Mouse (Mus musculus): Measurements from ENCODE around the gene Fam166a. TPM values are rescaled to one million over a fixed set of nuclear protein-coding genes. Genes with fewer than 3 reads are reported as not detected.

Fam166a gene
- polyA plus RNA-seq, 1 experiment: 0.14 TPM

GRCm38 (mm10) chr2:25264286-25264660 lies 45.7 kb downstream of the Fam166a start:
- no peak for TF ChIP-seq CTCF (IDR thresholded peaks at IDR 0.05; ENCODE audit: borderline replicate concordance, extremely low read depth, insufficient read depth, insufficient read length)
- TF ChIP-seq POLR2A (IDR thresholded peaks at IDR 0.05; ENCODE audit: borderline replicate concordance, extremely low read depth, insufficient read depth, insufficient read length, poor library complexity, severe bottlenecking): no peak
- DNase-seq (ENCODE audit: low read depth): no peak

- no peak for DNase-seq (ENCODE audit: low read depth)
- TF ChIP-seq CTCF (IDR thresholded peaks at IDR 0.05; ENCODE audit: borderline replicate concordance, extremely low read depth, insufficient read depth, insufficient read length): no peak
- TF ChIP-seq POLR2A (IDR thresholded peaks at IDR 0.05; ENCODE audit: borderline replicate concordance, extremely low read depth, insufficient read depth, insufficient read length, poor library complexity, severe bottlenecking): no peak
These were observed 46.3 kb downstream of the Fam166a start for GRCm38 (mm10) chr2:25264851-25265250.

- peak; percentile 50 for DNase-seq (ENCODE audit: low read depth)
- TF ChIP-seq CTCF (IDR thresholded peaks at IDR 0.05; ENCODE audit: borderline replicate concordance, extremely low read depth, insufficient read depth, insufficient read length) (no peak), POLR2A (IDR thresholded peaks at IDR 0.05; ENCODE audit: borderline replicate concordance, extremely low read depth, insufficient read depth, insufficient read length, poor library complexity, severe bottlenecking) (no peak)
These were observed 47.5 kb downstream of the Fam166a start for GRCm38 (mm10) chr2:25265897-25266656.

GRCm38 (mm10) chr2:25266720-25267119 lies 48.2 kb downstream of the Fam166a start:
- DNase-seq (ENCODE audit: low read depth): peak; percentile 29
- TF ChIP-seq POLR2A (IDR thresholded peaks at IDR 0.05; ENCODE audit: borderline replicate concordance, extremely low read depth, insufficient read depth, insufficient read length, poor library complexity, severe bottlenecking) (no peak), CTCF (IDR thresholded peaks at IDR 0.05; ENCODE audit: borderline replicate concordance, extremely low read depth, insufficient read depth, insufficient read length) (no peak)

DNA sequence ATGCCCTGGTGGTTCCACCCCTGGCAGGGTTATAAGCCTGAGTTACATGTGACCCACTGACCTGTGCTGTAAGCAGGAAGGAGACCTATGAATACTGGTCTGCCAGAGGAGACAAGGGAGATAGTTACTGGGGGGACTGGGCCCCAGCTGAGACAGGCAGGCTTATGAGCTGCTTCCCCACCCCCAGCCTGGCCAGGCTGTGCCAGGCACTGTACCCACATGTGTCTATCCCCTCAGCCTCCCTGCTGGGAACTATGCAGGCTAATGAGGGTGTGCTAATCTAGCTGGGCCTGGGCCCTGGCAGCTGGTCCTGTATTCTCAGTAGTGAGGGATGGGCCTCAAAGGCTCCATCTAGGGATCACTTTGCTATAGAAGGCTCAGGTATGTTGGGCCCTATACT lies 48.7 kb downstream of the Fam166a start:
- TF ChIP-seq POLR2A (IDR thresholded peaks at IDR 0.05; ENCODE audit: borderline replicate concordance, extremely low read depth, insufficient read depth, insufficient read length, poor library complexity, severe bottlenecking) (no peak), CTCF (IDR thresholded peaks at IDR 0.05; ENCODE audit: borderline replicate concordance, extremely low read depth, insufficient read depth, insufficient read length) (no peak)
- peak; percentile 61 for DNase-seq (ENCODE audit: low read depth)

DNA sequence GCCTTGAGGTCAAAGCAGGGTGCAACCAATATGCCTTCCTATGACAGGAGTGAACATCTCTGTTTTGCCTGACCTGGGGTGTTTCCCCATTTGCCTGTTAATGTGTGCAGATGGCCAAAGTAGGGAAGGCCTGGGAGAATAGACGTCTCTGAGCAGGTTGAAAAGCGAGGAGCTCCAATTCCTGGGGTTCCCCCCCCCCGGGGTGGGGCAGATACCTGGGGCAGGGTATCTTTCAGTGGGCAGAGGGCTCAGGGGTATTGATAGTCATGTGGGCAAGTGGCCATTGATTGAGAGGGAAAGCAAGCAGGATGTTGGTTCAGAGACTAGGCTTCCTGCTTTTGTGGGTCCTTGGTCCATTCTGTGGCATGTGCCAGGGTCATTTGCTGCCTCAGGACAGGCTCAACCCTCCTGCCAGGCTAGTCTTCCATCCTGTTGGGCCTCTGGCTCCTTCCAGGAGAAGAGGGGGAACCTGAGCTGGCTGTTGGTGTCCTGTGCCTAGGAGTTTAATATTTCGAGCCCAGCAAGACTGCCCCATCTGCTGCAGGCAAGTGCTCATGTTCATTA lies 49.3 kb downstream of the Fam166a start:
- TF ChIP-seq CTCF (IDR thresholded peaks at IDR 0.05; ENCODE audit: borderline replicate concordance, extremely low read depth, insufficient read depth, insufficient read length) (no peak), POLR2A (IDR thresholded peaks at IDR 0.05; ENCODE audit: borderline replicate concordance, extremely low read depth, insufficient read depth, insufficient read length, poor library complexity, severe bottlenecking) (no peak)
- DNase-seq (ENCODE audit: low read depth): no peak

Other genes starting within 250 kb of the Fam166a start
- 83.9 and 115 TPM in 2 replicates for gene Mrpl41, start 243.6 kb upstream of the Fam166a start, polyA plus RNA-seq (2012; rRNA removed)
- 5.5 and 6.4 TPM in 2 replicates for gene Pnpla7, start 242.7 kb upstream of the Fam166a start, polyA plus RNA-seq (2012; rRNA removed)
- gene Nsmf, start 164.4 kb upstream of the Fam166a start, polyA plus RNA-seq (2012; rRNA removed): 194 and 297 TPM in 2 replicates
- 0.11 and 0.18 TPM in 2 replicates for gene Entpd8, start 138.4 kb upstream of the Fam166a start, polyA plus RNA-seq (2012; rRNA removed)
- 0.04 TPM in 2 replicates for gene Noxa1, start 123.6 kb upstream of the Fam166a start, polyA plus RNA-seq (2012; rRNA removed)
- gene Nrarp, start 38.0 kb upstream of the Fam166a start, polyA plus RNA-seq (2012; rRNA removed): 50.0 and 58.5 TPM in 2 replicates
- gene Tor4a, start 21.9 kb upstream of the Fam166a start, polyA plus RNA-seq (2012; rRNA removed): 1.9 and 2.0 TPM in 2 replicates
- 78.9 and 91.3 TPM in 2 replicates for gene Nelfb, start 7.3 kb upstream of the Fam166a start, polyA plus RNA-seq (2012; rRNA removed)
- not detected in 2 replicates for gene Stpg3, start 4.1 kb upstream of the Fam166a start, polyA plus RNA-seq (2012; rRNA removed)
- gene Tubb4b, start 6.0 kb downstream of the Fam166a start, polyA plus RNA-seq (2012; rRNA removed): 449 and 524 TPM in 2 replicates
- gene Slc34a3, start 15.6 kb downstream of the Fam166a start, polyA plus RNA-seq (2012; rRNA removed): not detected in 2 replicates
- not detected in 2 replicates for gene Rnf224, start 18.0 kb downstream of the Fam166a start, polyA plus RNA-seq (2012; rRNA removed)
- gene Rnf208, start 23.5 kb downstream of the Fam166a start, polyA plus RNA-seq (2012; rRNA removed): 127 and 148 TPM in 2 replicates
- 0.10 and 0.67 TPM in 2 replicates for gene Cysrt1, start 23.7 kb downstream of the Fam166a start, polyA plus RNA-seq (2012; rRNA removed)
- gene AL732309.1, start 28.1 kb downstream of the Fam166a start, polyA plus RNA-seq (2012; rRNA removed): 19.1 and 22.6 TPM in 2 replicates
- 26.4 and 32.2 TPM in 2 replicates for gene Tmem203, start 36.7 kb downstream of the Fam166a start, polyA plus RNA-seq (2012; rRNA removed)
- 7.7 and 13.0 TPM in 2 replicates for gene Tprn, start 43.9 kb downstream of the Fam166a start, polyA plus RNA-seq (2012; rRNA removed)
- gene Ssna1, start 53.7 kb downstream of the Fam166a start, polyA plus RNA-seq (2012; rRNA removed): 105 and 160 TPM in 2 replicates
- 131 and 149 TPM in 2 replicates for gene Anapc2, start 53.7 kb downstream of the Fam166a start, polyA plus RNA-seq (2012; rRNA removed)
- not detected in 2 replicates for gene Tmem210, start 69.4 kb downstream of the Fam166a start, polyA plus RNA-seq (2012; rRNA removed)
- 0.07 TPM in 1 of 2 replicates, not detected in the other for gene Lrrc26, start 71.2 kb downstream of the Fam166a start, polyA plus RNA-seq (2012; rRNA removed)
- 24.4 and 47.2 TPM in 2 replicates for gene Grin1, start 100.4 kb downstream of the Fam166a start, polyA plus RNA-seq (2012; rRNA removed)
- gene Man1b1, start 113.6 kb downstream of the Fam166a start, polyA plus RNA-seq (2012; rRNA removed): 22.5 and 37.0 TPM in 2 replicates
- 35.3 and 57.1 TPM in 2 replicates for gene Dpp7, start 137.6 kb downstream of the Fam166a start, polyA plus RNA-seq (2012; rRNA removed)
- 2.4 TPM in 2 replicates for gene Uap1l1, start 146.9 kb downstream of the Fam166a start, polyA plus RNA-seq (2012; rRNA removed)
- 20.1 and 48.8 TPM in 2 replicates for gene Sapcd2, start 153.6 kb downstream of the Fam166a start, polyA plus RNA-seq (2012; rRNA removed)
- gene Entpd2, start 177.1 kb downstream of the Fam166a start, polyA plus RNA-seq (2012; rRNA removed): 2.2 and 2.3 TPM in 2 replicates
- gene Npdc1, start 180.6 kb downstream of the Fam166a start, polyA plus RNA-seq (2012; rRNA removed): 621 and 644 TPM in 2 replicates
- 0.42 and 0.57 TPM in 2 replicates for gene Fut7, start 204.5 kb downstream of the Fam166a start, polyA plus RNA-seq (2012; rRNA removed)
- gene Abca2, start 210.0 kb downstream of the Fam166a start, polyA plus RNA-seq (2012; rRNA removed): 29.8 and 60.6 TPM in 2 replicates
- gene Clic3, start 238.1 kb downstream of the Fam166a start, polyA plus RNA-seq (2012; rRNA removed): 1.1 and 1.9 TPM in 2 replicates
- gene Paxx, start 242.3 kb downstream of the Fam166a start, polyA plus RNA-seq (2012; rRNA removed): 109 and 142 TPM in 2 replicates

All from brain, embryonic 14.5 days (tissue).